Mouse (Mus musculus): Measurements from ENCODE around the gene Wfdc18. TPM values are rescaled to one million over a fixed set of nuclear protein-coding genes. Genes with fewer than 3 reads are reported as not detected.

Wfdc18 gene
- polyA plus RNA-seq, 1 experiment from 2014 or later: 3.2 TPM

DNA sequence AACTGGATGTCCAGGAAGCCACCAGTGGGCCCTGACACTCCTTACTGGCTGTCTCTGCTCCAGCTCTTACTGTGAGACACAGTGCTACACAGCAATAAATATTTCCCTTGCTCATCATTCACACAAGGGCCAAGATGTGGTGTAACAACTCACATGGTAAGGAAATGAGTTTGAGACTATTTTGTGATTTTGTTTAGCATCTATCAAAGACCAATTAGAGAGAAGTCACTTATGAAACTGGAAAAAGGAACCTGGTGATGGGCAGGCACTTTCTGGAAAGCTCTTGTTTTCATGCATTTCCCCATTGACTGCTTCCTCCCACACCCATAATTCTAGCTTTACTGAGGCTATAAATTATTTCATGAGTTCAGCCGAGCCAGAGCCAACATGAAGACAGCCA lies 5.1 kb upstream of the Wfdc18 start, which contains the start of gene Wfdc17:
Gene Wfdc17, plus strand, starts transcription at position 287 of the 400 bp plus-strand sequence.
- H3K4me3 ChIP-seq (ENCODE audit: low read depth, low read length): no peak within 1 kb of the TSS
- no peaks in the 10 kb centered on the region for H3K36me3 ChIP-seq (ENCODE audit: control insufficient read depth, insufficient read depth)
- no peak within 1 kb of the TSS for H3K27ac ChIP-seq (ENCODE audit: low read depth, low read length)
- no peak within 1 kb of the TSS for H3K9ac ChIP-seq (ENCODE audit: low read depth, low read length)
- no peak for ATAC-seq
- no peaks in the 10 kb centered on the region for H3K27me3 ChIP-seq (replicated peaks; ENCODE audit: control insufficient read depth, insufficient read depth, low read length)
- no peaks in the 10 kb centered on the region for H3K9me3 ChIP-seq (ENCODE audit: control insufficient read depth)
- WGBS: 21% methylated on average over 1 of the region's 1 CpGs
- no peak for TF ChIP-seq CTCF (IDR thresholded peaks at IDR 0.05; ENCODE audit: low read depth)
- no peak within 1 kb of the TSS for H3K4me2 ChIP-seq (replicated peaks; ENCODE audit: low read depth)
- no peaks in the 10 kb centered on the region for H3K4me1 ChIP-seq (replicated peaks; ENCODE audit: control insufficient read depth, insufficient read depth, low read length)

DNA sequence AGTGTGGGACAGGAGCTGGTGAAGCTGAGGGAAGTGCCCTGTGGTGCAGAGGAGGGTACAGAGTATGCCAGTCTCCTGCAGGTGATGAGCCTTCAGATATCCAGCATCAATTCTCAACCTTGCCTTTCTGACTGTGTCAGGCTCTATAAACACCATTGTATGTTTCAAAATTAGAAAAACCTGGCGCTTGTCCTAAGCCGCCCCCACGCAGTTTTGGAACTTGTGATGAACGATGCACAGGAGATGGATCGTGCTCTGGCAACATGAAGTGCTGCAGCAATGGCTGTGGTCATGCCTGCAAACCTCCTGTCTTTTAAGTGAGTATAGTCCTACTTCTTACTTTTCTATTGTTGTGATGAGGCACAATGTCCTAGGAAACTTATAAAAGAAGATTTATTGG lies 868 bp downstream of the Wfdc18 start:
- ATAC-seq: no peak
- no peak overlapping the region for H3K9ac ChIP-seq (ENCODE audit: low read depth, low read length)
- H3K27me3 ChIP-seq (replicated peaks; ENCODE audit: control insufficient read depth, insufficient read depth, low read length): no peaks in the 10 kb centered on the region
- no peaks in the 10 kb centered on the region for H3K4me1 ChIP-seq (replicated peaks; ENCODE audit: control insufficient read depth, insufficient read depth, low read length)
- no peak overlapping the region for H3K4me2 ChIP-seq (replicated peaks; ENCODE audit: low read depth)
- WGBS: 91% methylated on average over 5 of the region's 5 CpGs
- no peaks in the 10 kb centered on the region for H3K9me3 ChIP-seq (ENCODE audit: control insufficient read depth)
- no peaks in the 10 kb centered on the region for H3K36me3 ChIP-seq (ENCODE audit: control insufficient read depth, insufficient read depth)
- no peak overlapping the region for H3K27ac ChIP-seq (ENCODE audit: low read depth, low read length)
- no peak overlapping the region for H3K4me3 ChIP-seq (ENCODE audit: low read depth, low read length)
- no peak for TF ChIP-seq CTCF (IDR thresholded peaks at IDR 0.05; ENCODE audit: low read depth)

DNA sequence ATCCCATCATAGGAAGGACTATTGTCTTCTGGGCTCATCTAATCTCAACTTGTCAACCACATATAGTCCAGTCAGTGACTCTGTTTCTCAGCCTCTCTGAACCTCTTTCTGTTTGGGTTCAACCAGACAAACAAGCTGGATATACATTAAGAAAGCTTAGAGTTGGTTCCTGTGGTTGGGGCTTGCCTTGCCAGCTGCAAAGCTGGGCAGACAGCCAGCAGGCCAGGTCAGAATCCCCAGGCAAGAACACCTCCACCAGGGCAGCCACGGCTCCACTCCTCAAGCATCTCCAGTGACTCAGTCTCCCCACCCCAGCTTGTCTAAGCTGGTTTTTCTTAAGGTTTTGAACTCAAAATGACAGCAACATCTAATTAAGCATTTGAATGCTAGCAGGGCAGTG lies 3.9 kb downstream of the Wfdc18 start:
- WGBS: 60% methylated on average over 1 of the region's 1 CpGs
- no peak overlapping the region for H3K4me3 ChIP-seq (ENCODE audit: low read depth, low read length)
- H3K4me2 ChIP-seq (replicated peaks; ENCODE audit: low read depth): no peak overlapping the region
- no peaks in the 10 kb centered on the region for H3K36me3 ChIP-seq (ENCODE audit: control insufficient read depth, insufficient read depth)
- no peaks in the 10 kb centered on the region for H3K9me3 ChIP-seq (ENCODE audit: control insufficient read depth)
- no peak for TF ChIP-seq CTCF (IDR thresholded peaks at IDR 0.05; ENCODE audit: low read depth)
- no peaks in the 10 kb centered on the region for H3K4me1 ChIP-seq (replicated peaks; ENCODE audit: control insufficient read depth, insufficient read depth, low read length)
- no peak for ATAC-seq
- H3K27me3 ChIP-seq (replicated peaks; ENCODE audit: control insufficient read depth, insufficient read depth, low read length): no peaks in the 10 kb centered on the region
- H3K9ac ChIP-seq (ENCODE audit: low read depth, low read length): no peak overlapping the region
- no peak overlapping the region for H3K27ac ChIP-seq (ENCODE audit: low read depth, low read length)

DNA sequence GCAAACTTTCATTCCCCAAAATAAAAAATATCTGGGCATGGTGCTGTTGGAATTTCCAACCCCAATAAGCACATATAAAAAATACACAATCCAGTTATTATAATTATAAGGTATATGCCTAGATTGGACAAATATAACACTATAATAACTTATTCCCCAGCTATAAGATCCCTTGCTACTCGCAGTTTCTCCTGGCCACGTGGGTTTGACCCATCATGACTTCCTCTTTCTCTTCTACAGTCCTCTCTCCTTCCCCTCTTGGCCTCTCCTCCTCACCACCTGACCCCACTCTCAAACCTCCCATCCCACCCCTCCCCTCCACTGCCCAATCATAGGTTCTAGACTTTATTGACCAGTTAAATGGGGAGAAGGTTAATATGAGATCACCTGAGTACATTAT lies 5.1 kb downstream of the Wfdc18 start:
- Histone ChIP-seq H3K27me3 (replicated peaks; ENCODE audit: control insufficient read depth, insufficient read depth, low read length) (no peaks in the 10 kb centered on the region), H3K9me3 (ENCODE audit: control insufficient read depth) (no peaks in the 10 kb centered on the region), H3K4me2 (replicated peaks; ENCODE audit: low read depth) (no peak overlapping the region), H3K9ac (ENCODE audit: low read depth, low read length) (no peak overlapping the region), H3K4me3 (ENCODE audit: low read depth, low read length) (no peak overlapping the region), H3K4me1 (replicated peaks; ENCODE audit: control insufficient read depth, insufficient read depth, low read length) (no peaks in the 10 kb centered on the region), H3K36me3 (ENCODE audit: control insufficient read depth, insufficient read depth) (no peaks in the 10 kb centered on the region), H3K27ac (ENCODE audit: low read depth, low read length) (no peak overlapping the region)
- WGBS: 74% methylated on average over 2 of the region's 2 CpGs
- no peak for TF ChIP-seq CTCF (IDR thresholded peaks at IDR 0.05; ENCODE audit: low read depth)
- no peak for ATAC-seq

DNA sequence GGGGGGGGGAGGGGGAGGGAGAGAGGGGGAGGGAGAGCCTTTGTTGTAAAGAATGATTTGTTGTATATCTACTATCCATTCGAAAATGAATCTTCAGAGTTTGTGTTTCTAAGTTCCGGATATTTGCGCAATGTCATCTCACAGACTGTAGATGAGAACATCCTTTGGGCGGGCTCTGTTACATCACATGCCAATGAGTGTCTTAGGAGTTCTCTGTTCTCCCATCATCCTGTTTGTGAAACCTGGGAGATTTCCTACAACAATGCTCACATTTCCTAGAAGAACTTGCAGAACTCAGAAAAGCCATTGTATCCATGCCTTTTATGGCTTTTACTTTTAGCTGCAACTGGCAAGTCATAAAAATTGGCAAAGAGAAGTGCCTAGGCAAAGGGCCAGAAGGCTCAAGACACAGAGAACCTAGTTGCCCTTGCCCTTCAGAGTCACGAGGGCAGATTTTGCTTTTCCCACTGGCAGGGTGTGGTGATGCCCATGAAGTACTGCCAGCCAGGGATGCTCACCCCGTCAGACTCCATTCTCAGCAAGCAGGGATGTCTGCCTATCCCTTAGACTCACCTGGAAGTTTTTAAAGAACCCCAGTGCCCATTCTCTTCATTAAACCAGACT lies 8.3 kb downstream of the Wfdc18 start:
- H3K4me2 ChIP-seq (replicated peaks; ENCODE audit: low read depth): no peak overlapping the region
- H3K9me3 ChIP-seq (ENCODE audit: control insufficient read depth): no peaks in the 10 kb centered on the region
- H3K9ac ChIP-seq (ENCODE audit: low read depth, low read length): no peak overlapping the region
- no peaks in the 10 kb centered on the region for H3K36me3 ChIP-seq (ENCODE audit: control insufficient read depth, insufficient read depth)
- no peaks in the 10 kb centered on the region for H3K27me3 ChIP-seq (replicated peaks; ENCODE audit: control insufficient read depth, insufficient read depth, low read length)
- TF ChIP-seq CTCF (IDR thresholded peaks at IDR 0.05; ENCODE audit: low read depth): no peak
- WGBS: 81% methylated on average over 6 of the region's 6 CpGs
- H3K4me1 ChIP-seq (replicated peaks; ENCODE audit: control insufficient read depth, insufficient read depth, low read length): no peaks in the 10 kb centered on the region
- no peak for ATAC-seq
- no peak overlapping the region for H3K4me3 ChIP-seq (ENCODE audit: low read depth, low read length)
- no peak overlapping the region for H3K27ac ChIP-seq (ENCODE audit: low read depth, low read length)

DNA sequence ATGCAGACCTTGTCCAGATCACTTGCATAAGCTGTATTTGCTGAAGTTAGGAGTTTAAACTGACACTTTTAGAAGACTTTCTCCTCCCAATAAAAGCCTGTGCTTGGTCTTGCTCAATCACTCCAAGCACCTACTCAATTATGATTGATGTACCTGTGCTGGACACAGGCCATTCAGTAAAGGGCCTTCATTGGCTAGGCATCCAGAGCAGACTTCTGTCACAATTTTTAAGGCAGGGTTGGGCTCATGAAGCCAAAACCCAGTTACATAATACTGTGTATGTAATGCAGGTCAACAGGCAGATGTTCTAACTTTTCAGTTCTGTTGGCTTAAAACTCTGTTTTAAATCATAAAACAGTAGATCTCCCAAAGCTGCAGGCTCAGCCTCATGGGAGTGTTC lies 12.0 kb downstream of the Wfdc18 start:
- H3K4me3 ChIP-seq (ENCODE audit: low read depth, low read length): no peak overlapping the region
- no peak overlapping the region for H3K4me2 ChIP-seq (replicated peaks; ENCODE audit: low read depth)
- H3K27ac ChIP-seq (ENCODE audit: low read depth, low read length): no peak overlapping the region
- no peaks in the 10 kb centered on the region; the same call in 1 of the 2 replicates for H3K27me3 ChIP-seq (replicated peaks; ENCODE audit: control insufficient read depth, insufficient read depth, low read length)
- no peaks in the 10 kb centered on the region for H3K9me3 ChIP-seq (ENCODE audit: control insufficient read depth)
- no peak for ATAC-seq
- TF ChIP-seq CTCF (IDR thresholded peaks at IDR 0.05; ENCODE audit: low read depth): no peak
- no peaks in the 10 kb centered on the region for H3K4me1 ChIP-seq (replicated peaks; ENCODE audit: control insufficient read depth, insufficient read depth, low read length)
- H3K36me3 ChIP-seq (ENCODE audit: control insufficient read depth, insufficient read depth): no peaks in the 10 kb centered on the region
- no peak overlapping the region for H3K9ac ChIP-seq (ENCODE audit: low read depth, low read length)
